Mouse (Mus musculus) lung, postnatal 0 days (tissue): ENCODE results near the gene Gsg1l.

Experiments
- CTCF ChIP-seq: IDR thresholded peaks from 2 replicates; pipeline ENCODE4 v1.5.1; 2016; ENCODE audit warnings: antibody characterized with exemption, mild to moderate bottlenecking
- EP300 ChIP-seq: IDR thresholded peaks from 2 replicates; pipeline ENCODE4 v1.6.1; 2016; ENCODE audit warnings: antibody characterized with exemption, mild to moderate bottlenecking, control low read depth

- TF ChIP-seq EP300 (no peak), CTCF (no peak)
Measured at GRCm38 (mm10) chr7:126040794-126041526, 41.3 kb downstream of the Gsg1l start.
